Mouse (Mus musculus) lung, adult 2 months (tissue): ENCODE measurements around the gene Slc27a1.

Source experiments
- CTCF ChIP-seq: fragments of 200-500 bp; IDR thresholded peaks from 2 replicates; pipeline ENCODE4 v1.5.1; 2011; ENCODE audit warnings: mild to moderate bottlenecking, low read length, control low read depth; ENCODE audit not compliant: insufficient read depth
- POLR2A ChIP-seq: fragments of 200-500 bp; IDR thresholded peaks from 2 replicates; pipeline ENCODE4 v1.6.1; 2011; ENCODE audit warnings: low read depth, mild to moderate bottlenecking, control low read depth, low read length, borderline replicate concordance; ENCODE audit errors: extremely low read depth

- TF ChIP-seq CTCF (no peak), POLR2A (no peak)
Measured at GRCm38 (mm10) chr8:71596798-71597197, 28.1 kb downstream of the Slc27a1 start.
